Mouse (Mus musculus): ENCODE measurements at regions not wholly inside any gene's neighbourhood (a gene's known extent, or its start where the extent isn't known, plus 50 kb on each side); places are given as distances from the start of the nearest gene placed in this dataset.

DNA sequence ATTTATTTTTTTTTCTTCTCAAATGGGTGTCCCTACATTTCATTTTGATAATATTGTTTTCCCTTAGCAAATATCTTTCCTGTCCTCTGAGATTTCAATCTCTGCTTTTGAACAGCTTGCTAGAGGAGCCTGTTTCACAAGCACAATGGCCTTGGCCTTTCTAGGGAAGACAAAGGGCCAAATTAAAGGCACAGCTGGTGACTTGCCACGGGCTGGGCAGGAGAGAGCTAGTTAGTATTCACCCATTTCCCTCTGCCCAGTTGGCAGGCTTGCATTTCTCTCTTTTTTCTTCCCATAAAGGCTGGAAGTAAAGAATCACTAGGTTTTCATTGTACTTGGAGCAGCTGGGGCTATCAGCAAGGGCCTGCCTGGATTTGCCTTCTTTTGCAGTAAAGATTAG, 188.9 kb upstream of the Gpr101 start:
- no peak for TF ChIP-seq CTCF (conservative IDR thresholded peaks at IDR 0.05; ENCODE audit: insufficient read depth, insufficient read length, low read depth, low read length)
- TF ChIP-seq POLR2A (IDR thresholded peaks at IDR 0.05; ENCODE audit: low read depth, low read length) = no peak
